Mouse (Mus musculus) testis, postnatal 10 days (tissue): ENCODE data around the gene Cacna1e.
A peak's percentile ranks its signal among the peaks of the same experiment; 100 is the strongest.

ENCODE experiments used
- DNase-seq: peaks from one replicate; pipeline ENCODE4 v3.0.0; 2021; ENCODE audit warnings: low spot score

Cacna1e gene

DNA sequence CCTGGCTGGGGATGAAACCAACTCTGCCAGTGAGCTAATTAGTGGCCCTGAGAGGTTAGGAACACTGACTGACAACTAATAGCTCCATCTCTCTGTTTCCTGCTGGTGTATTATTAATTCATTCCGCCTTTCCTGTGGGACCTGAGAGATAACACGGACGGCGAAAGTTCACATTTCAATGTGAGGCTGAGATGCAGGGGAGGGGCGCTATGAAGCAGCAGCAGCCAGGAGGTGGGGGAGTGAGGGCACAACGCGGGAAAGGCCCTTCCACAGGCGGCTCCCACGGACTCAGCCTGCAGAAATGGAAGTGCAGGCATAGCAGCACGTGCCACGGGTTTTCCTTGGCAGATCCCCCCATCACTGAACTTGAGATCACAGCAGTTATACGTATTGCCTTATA is 99.4 kb downstream of the Cacna1e start:
- peak; percentile 50 for DNase-seq

DNA sequence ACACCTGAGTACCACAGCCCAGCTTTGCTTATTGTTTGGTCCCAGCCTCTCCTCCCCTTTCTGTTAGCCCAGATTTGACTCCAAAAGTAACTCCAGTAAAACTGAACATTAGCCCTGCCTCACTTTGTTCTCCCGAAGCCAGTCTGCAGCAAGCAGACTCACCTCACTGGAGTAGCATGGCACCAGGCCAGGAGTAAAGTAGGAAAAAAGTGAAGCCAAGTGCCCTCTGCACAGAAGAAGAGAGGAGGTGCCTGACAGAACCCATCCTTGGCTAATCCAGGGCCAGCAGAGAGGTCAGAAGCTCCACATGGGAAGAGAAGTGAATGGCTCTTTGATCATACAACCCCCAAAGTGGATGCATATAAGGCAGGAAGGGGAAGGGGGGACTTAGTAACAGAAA is 100.8 kb downstream of the Cacna1e start:
- no peak for DNase-seq

GRCm38 (mm10) chr1:154779908-154780514 is 104.3 kb downstream of the Cacna1e start:
- no peak for DNase-seq

- no peak for DNase-seq
Measured at GRCm38 (mm10) chr1:154776344-154776743, 108.0 kb downstream of the Cacna1e start.

GRCm38 (mm10) chr1:154774468-154774867 is 109.8 kb downstream of the Cacna1e start:
- no peak for DNase-seq

DNA sequence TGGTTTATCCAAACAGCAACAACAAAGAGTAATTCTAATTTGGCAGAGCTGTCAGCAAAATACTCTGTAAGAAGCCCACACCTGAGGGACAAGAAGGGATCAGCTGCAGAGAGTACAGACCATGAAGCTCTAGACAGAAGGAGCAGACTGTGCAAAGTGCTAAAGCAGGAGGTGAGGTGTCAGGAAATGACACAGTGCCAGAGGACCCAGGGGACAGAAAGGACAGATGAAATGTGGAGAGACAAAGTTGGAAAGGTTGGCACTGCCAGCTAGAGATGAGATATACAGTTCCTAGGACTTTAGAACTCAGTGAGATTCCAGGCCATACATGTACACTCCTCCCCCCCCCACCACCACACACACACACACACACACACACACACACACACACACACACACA is 113.2 kb downstream of the Cacna1e start:
- DNase-seq: no peak

DNA sequence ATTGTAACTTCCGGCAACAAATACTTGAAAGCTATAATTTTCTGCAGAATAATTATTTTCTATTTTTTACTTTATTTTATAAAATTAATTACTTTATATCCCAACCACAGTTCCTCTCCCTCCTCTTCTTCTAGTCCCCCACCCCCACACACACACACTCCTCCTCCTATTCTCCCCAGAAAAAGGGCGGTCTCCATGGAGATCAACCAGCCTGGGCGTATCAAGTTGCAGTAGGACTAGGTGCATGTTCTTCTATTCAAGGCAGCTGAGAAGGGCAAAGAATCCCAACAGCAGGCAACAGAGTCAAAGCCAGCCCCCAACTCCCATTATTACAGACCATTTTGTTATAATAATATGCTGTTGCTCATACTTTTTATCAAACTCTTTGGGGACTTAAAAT is 113.8 kb downstream of the Cacna1e start:
- no peak for DNase-seq

DNA sequence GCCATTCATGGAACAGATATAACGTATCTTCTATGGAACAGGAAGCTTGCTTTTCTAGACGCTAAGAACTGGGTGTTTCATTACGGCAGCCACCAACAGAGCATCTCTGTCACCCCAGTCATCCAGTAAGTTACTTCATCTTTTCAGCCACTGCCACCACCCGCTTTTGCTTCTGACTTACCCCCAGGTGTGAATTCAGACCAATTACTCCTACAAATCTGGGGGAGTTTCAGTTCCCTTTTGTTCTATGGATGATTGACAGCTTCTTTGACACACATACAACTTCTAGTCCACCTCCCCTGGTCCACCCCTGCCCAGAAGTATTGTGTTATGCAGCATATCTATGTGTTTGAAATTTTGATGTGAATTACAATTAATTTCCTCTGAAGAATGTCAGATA is 121.2 kb downstream of the Cacna1e start:
- DNase-seq: no peak

- no peak for DNase-seq
Measured at GRCm38 (mm10) chr1:154752081-154752480, 132.2 kb downstream of the Cacna1e start.

- no peak for DNase-seq
Measured at GRCm38 (mm10) chr1:154748531-154748930, 135.8 kb downstream of the Cacna1e start.

DNA sequence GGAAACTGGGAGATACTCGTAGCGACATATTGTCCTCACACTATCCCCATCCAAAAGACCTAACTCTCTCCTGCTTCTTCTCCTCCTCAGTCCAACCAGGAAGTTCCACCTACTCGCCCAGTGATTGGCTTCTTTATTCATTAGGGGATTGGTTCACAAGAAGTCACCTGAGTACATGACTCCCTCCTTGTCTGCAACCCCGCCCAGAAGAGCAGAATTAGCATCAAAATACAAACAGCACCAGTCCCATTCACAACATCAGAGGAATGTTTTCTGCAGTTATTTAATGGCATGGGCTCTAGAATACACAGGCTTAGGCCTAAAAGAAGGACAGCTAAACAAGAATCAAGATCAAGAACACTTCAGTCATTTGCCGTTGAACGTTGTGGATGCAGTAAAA is 139.1 kb downstream of the Cacna1e start:
- DNase-seq: no peak

DNA sequence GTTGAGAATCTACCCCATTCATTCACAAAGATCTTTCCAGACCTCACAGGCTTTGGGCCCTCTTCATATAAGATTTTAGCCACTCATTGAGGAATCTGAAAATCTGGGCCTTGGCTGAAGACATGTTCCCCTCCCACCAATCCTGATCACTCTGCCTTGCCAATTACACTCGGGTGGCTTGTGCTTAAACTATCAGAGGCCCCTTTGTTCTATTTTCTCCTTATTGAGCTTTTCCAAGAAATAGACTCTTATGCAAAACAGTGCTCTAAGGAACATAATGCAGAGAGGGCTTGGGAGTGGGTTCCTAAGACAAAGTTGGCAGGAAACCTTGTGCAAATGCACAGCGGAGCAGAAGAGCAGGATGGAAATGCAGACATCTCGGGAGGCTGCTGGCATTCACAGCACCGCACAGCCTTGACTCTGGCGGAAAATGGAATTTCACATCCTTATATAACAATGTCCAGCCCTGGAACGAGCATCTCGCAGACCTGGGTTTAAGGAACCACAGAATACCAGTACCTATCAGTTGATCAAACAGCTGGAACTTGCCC is 153.8 kb downstream of the Cacna1e start:
- no peak for DNase-seq

DNA sequence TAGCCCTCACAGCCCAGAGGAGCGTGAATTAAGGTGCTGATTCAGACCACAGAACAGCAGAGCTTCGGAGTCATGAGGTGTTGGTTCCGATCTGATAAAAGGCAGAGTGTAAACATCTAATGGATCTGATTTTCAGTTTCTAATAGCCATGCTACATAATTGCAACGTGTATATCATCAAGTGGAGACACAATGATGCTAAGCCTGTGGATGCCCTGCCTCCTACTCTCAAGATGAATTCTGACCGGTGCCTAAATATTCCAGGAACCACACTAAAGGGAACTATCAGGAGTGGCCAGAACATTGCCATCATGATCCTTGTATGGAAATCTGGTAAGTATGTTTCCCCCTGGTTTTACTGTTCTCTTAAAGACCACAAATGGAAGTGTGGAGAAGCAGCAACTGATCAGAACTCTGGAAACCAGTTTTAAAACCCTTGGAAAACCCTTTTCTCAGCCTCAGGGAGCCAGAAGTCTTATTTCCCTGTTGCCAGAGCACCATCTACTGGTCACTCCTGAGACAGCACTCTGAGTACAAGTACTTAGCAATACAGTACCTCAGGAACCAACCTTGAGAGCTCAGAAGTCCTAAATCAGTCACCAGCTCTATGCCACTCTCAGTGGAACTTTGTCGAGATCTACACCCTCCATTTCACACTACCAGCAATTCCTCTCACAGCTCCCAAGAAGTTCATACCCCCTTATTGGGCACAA is 154.9 kb downstream of the Cacna1e start:
- peak; percentile 88 for DNase-seq

GRCm38 (mm10) chr1:154728682-154729081 is 155.6 kb downstream of the Cacna1e start:
- no peak for DNase-seq

- no peak for DNase-seq
Measured at GRCm38 (mm10) chr1:154727696-154728095, 156.6 kb downstream of the Cacna1e start.

- peak; percentile 50 for DNase-seq
Measured at GRCm38 (mm10) chr1:154726361-154727161, 157.7 kb downstream of the Cacna1e start.

DNA sequence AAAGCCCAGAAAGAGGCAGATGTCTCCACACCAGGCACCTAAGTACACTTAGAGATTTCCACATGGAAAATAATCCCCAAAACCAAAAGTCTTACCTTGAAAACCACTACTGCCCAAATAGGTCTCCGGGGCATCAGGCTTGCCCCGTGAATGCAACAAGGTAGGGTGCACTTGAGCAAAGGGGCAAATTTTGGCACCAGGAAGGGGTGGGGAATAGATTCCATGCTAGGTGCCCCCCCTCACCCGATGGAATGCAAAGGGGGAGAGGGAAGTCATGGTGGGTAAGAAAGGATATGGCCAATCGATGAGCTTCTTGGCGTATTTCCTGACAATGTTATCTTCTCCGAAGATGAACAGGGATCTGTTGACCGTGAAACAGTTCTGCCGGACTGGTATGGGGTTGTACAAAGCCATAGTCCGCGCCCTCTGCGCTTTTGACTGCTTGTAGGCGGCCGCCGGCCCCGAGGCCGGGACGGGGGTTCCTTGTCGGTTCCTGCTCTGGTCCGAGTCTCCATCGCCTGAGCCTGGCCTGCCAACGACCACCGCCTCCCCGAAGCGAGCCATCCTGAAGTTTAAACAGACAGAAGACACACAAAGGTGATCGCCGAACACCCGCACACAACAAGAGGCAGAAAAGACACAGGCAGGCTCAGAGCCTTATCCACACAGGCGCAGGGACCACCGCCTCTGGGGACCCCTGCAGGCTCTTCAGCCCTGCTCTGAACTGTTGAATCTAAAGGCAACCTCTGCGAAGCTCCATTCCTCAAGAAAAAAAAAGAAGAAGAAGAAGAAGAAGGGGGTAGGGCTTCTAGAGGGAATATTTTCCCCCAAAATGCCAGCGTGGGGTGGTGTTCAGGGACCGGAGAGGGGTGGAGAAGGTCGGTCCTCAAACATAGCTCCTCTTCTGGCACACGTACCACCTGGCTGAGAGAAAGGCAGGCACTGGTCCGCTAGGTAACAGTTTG is 158.7 kb downstream of the Cacna1e start:
- no peak for DNase-seq

DNA sequence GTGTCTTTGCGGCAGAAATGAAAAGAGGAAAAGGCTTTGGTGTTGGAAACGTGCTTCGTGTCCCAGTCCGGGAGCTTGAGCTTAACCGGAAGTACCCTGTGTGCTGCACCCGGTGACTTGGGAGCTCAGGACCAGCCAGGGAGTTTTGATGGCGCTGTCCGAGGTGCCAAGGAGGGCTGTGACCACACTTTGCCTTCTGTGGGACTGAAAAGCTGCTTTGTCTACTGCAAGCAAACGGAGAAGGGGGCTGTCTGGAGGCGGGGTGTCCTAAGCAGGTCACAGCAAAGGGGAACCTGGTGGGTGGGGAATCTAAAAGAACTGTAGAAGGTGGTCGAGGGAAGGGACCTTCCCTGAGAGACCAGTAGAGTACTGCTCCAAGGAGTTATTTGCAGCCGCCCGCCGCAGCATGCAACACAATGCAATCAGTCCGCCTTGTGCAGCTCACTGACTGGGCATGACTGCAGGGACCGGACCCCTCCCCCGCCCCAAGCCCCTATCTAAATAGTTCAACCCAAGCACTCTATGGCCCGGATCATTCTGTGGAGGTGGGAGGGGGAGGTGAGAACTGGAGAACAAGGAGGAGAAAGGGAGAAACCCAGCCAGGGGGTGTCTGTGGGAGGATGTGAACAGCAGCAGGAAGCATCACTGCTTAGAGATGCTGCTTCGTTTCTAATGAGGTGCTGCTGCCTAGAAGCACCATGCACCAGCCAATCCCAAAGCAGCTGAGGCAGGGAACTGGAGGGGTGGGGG is 160.6 kb downstream of the Cacna1e start:
- DNase-seq: peak; percentile 51

GRCm38 (mm10) chr1:154723078-154723477 is 161.2 kb downstream of the Cacna1e start:
- DNase-seq: no peak

GRCm38 (mm10) chr1:154715596-154715995 is 168.7 kb downstream of the Cacna1e start:
- no peak for DNase-seq

DNA sequence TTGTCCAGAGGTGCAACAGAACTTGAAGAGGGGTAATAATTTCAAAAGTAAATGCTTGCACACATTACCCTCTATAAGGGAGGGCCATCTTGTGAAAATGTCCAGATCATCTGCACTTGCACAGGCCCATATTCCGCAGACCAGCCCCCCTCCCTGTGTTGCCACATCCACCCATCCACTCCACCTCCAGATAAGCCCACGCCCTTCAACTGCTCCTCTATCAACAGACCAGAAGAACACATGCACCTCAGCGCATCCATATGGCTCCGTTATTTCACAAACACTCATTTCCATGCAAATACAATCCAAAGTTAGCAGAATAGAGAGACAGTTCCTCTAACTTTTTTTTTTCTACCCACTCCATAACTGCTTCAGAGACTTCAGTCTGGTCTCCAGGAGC is 171.6 kb downstream of the Cacna1e start:
- no peak for DNase-seq
